Mouse (Mus musculus): ENCODE results near the gene Mdk. TPM values are rescaled to one million over a fixed set of nuclear protein-coding genes. Genes with fewer than 3 reads are reported as not detected.
A peak's percentile ranks its signal among the peaks of the same experiment; 100 is the strongest.

Gene Mdk
- polyA plus RNA-seq, 1 experiment from 2014 or later: 1,127 TPM

GRCm38 (mm10) chr2:91931328-91932159 is 553 bp downstream of the Mdk start:
- DNase-seq (ENCODE audit: low spot score): peak; percentile 89
- ATAC-seq (ENCODE audit: insufficient read depth, low FRiP score, low TSS enrichment): peak; percentile 78
- peak overlapping the region; percentile 79 for H3K4me3 ChIP-seq (ENCODE audit: low read depth, low read length)
- peak overlapping the region; percentile 91 for H3K27ac ChIP-seq (ENCODE audit: low read depth, low read length)
- H3K4me1 ChIP-seq (ENCODE audit: control insufficient read depth, insufficient read depth, low read length): peaks cover 37% of the 10 kb centered on the region
- WGBS: under 1% methylated on average over 45 of the region's 50 CpGs
- H3K4me2 ChIP-seq (ENCODE audit: low read depth): peak overlapping the region; percentile 66
- no peaks in the 10 kb centered on the region for H3K27me3 ChIP-seq (ENCODE audit: control insufficient read depth, insufficient read depth, low read length)
- H3K9ac ChIP-seq (ENCODE audit: low read length): peak overlapping the region; percentile 99
- no peaks in the 10 kb centered on the region for H3K9me3 ChIP-seq (ENCODE audit: control insufficient read depth, low read length)
- H3K36me3 ChIP-seq (ENCODE audit: control insufficient read depth, insufficient read depth, low read length): peaks cover 3% of the 10 kb centered on the region; the same call in 1 of the 2 replicates

- Histone ChIP-seq H3K36me3 (ENCODE audit: control insufficient read depth, insufficient read depth, low read length) (peaks cover 3% of the 10 kb centered on the region; the same call in 1 of the 2 replicates), H3K4me2 (ENCODE audit: low read depth) (peak overlapping the region; percentile 66), H3K9ac (ENCODE audit: low read length) (peak overlapping the region; percentile 99), H3K4me3 (ENCODE audit: low read depth, low read length) (peak overlapping the region; percentile 79), H3K9me3 (ENCODE audit: control insufficient read depth, low read length) (no peaks in the 10 kb centered on the region), H3K27me3 (ENCODE audit: control insufficient read depth, insufficient read depth, low read length) (no peaks in the 10 kb centered on the region), H3K27ac (ENCODE audit: low read depth, low read length) (peak overlapping the region; percentile 91), H3K4me1 (ENCODE audit: control insufficient read depth, insufficient read depth, low read length) (peaks cover 37% of the 10 kb centered on the region)
- DNase-seq (ENCODE audit: low spot score): peak; percentile 61
- no peak for ATAC-seq (ENCODE audit: insufficient read depth, low FRiP score, low TSS enrichment)
- under 1% methylated on average over 23 of the region's 23 CpGs for WGBS
Observed at GRCm38 (mm10) chr2:91930761-91931291, 1.3 kb downstream of the Mdk start.

- peaks cover 37% of the 10 kb centered on the region for H3K4me1 ChIP-seq (ENCODE audit: control insufficient read depth, insufficient read depth, low read length)
- 0 out of 2 replicates have a peak, but pooled peaks cover 3% of the 10 kb centered on the region for H3K27me3 ChIP-seq (ENCODE audit: control insufficient read depth, insufficient read depth, low read length)
- peak overlapping the region; percentile 66 for H3K4me2 ChIP-seq (ENCODE audit: low read depth)
- no peak for ATAC-seq (ENCODE audit: insufficient read depth, low FRiP score, low TSS enrichment)
- H3K27ac ChIP-seq (ENCODE audit: low read depth, low read length): peak overlapping the region; percentile 31; the same call in 1 of the 2 replicates
- H3K9ac ChIP-seq (ENCODE audit: low read length): peak overlapping the region; percentile 99
- peak overlapping the region; percentile 79 for H3K4me3 ChIP-seq (ENCODE audit: low read depth, low read length)
- DNase-seq (ENCODE audit: low spot score): peak; percentile 84
- no peaks in the 10 kb centered on the region; the same call in 1 of the 2 replicates for H3K36me3 ChIP-seq (ENCODE audit: control insufficient read depth, insufficient read depth, low read length)
- H3K9me3 ChIP-seq (ENCODE audit: control insufficient read depth, low read length): no peaks in the 10 kb centered on the region
- WGBS: 8% methylated on average over 12 of the region's 12 CpGs
Observed at GRCm38 (mm10) chr2:91929936-91930335, 2.2 kb downstream of the Mdk start.

- no peaks in the 10 kb centered on the region; the same call in 1 of the 2 replicates for H3K36me3 ChIP-seq (ENCODE audit: control insufficient read depth, insufficient read depth, low read length)
- DNase-seq (ENCODE audit: low spot score) (no peak), ATAC-seq (ENCODE audit: insufficient read depth, low FRiP score, low TSS enrichment) (no peak)
- no peak overlapping the region; the same call in 1 of the 2 replicates for H3K27ac ChIP-seq (ENCODE audit: low read depth, low read length)
- WGBS: 54% methylated on average over 3 of the region's 3 CpGs
- H3K27me3 ChIP-seq (ENCODE audit: control insufficient read depth, insufficient read depth, low read length): 0 out of 2 replicates have a peak, but pooled peaks cover 3% of the 10 kb centered on the region
- H3K9me3 ChIP-seq (ENCODE audit: control insufficient read depth, low read length): no peaks in the 10 kb centered on the region
- H3K4me3 ChIP-seq (ENCODE audit: low read depth, low read length): peak overlapping the region; percentile 79
- H3K4me2 ChIP-seq (ENCODE audit: low read depth): peak overlapping the region; percentile 66
- H3K9ac ChIP-seq (ENCODE audit: low read length): peak overlapping the region; percentile 51; the same call in 1 of the 2 replicates
- peaks cover 34% of the 10 kb centered on the region for H3K4me1 ChIP-seq (ENCODE audit: control insufficient read depth, insufficient read depth, low read length)
Observed at GRCm38 (mm10) chr2:91929455-91929854, 2.6 kb downstream of the Mdk start.

- Histone ChIP-seq H3K27ac (ENCODE audit: low read depth, low read length) (no peak overlapping the region), H3K4me3 (ENCODE audit: low read depth, low read length) (no peak overlapping the region; the same call in 1 of the 2 replicates), H3K36me3 (ENCODE audit: control insufficient read depth, insufficient read depth, low read length) (no peaks in the 10 kb centered on the region; the same call in 1 of the 2 replicates), H3K9ac (ENCODE audit: low read length) (no peak overlapping the region; the same call in 1 of the 2 replicates), H3K9me3 (ENCODE audit: control insufficient read depth, low read length) (no peaks in the 10 kb centered on the region), H3K27me3 (ENCODE audit: control insufficient read depth, insufficient read depth, low read length) (peaks cover 4% of the 10 kb centered on the region), H3K4me2 (ENCODE audit: low read depth) (no peak overlapping the region; the same call in 1 of the 2 replicates), H3K4me1 (ENCODE audit: control insufficient read depth, insufficient read depth, low read length) (peaks cover 28% of the 10 kb centered on the region)
- no peak for ATAC-seq (ENCODE audit: insufficient read depth, low FRiP score, low TSS enrichment)
- WGBS: 66% methylated on average over 23 of the region's 23 CpGs
- DNase-seq (ENCODE audit: low spot score): no peak
Observed at GRCm38 (mm10) chr2:91928534-91929350, 3.4 kb downstream of the Mdk start.

GRCm38 (mm10) chr2:91927826-91928533 is 4.1 kb downstream of the Mdk start:
- Histone ChIP-seq H3K4me3 (ENCODE audit: low read depth, low read length) (no peak overlapping the region; the same call in 1 of the 2 replicates), H3K9me3 (ENCODE audit: control insufficient read depth, low read length) (no peaks in the 10 kb centered on the region), H3K4me2 (ENCODE audit: low read depth) (no peak overlapping the region; the same call in 1 of the 2 replicates), H3K27ac (ENCODE audit: low read depth, low read length) (no peak overlapping the region), H3K9ac (ENCODE audit: low read length) (no peak overlapping the region), H3K4me1 (ENCODE audit: control insufficient read depth, insufficient read depth, low read length) (peaks cover 23% of the 10 kb centered on the region), H3K27me3 (ENCODE audit: control insufficient read depth, insufficient read depth, low read length) (peaks cover 12% of the 10 kb centered on the region), H3K36me3 (ENCODE audit: control insufficient read depth, insufficient read depth, low read length) (no peaks in the 10 kb centered on the region; the same call in 1 of the 2 replicates)
- WGBS: 39% methylated on average over 34 of the region's 34 CpGs
- DNase-seq (ENCODE audit: low spot score): peak; percentile 86
- ATAC-seq (ENCODE audit: insufficient read depth, low FRiP score, low TSS enrichment): no peak

- ATAC-seq (ENCODE audit: insufficient read depth, low FRiP score, low TSS enrichment) (no peak), DNase-seq (ENCODE audit: low spot score) (no peak)
- H3K36me3 ChIP-seq (ENCODE audit: control insufficient read depth, insufficient read depth, low read length): no peaks in the 10 kb centered on the region; the same call in 1 of the 2 replicates
- H3K4me3 ChIP-seq (ENCODE audit: low read depth, low read length): no peak within 1 kb of the TSS
- 91% methylated on average over 3 of the region's 3 CpGs for WGBS
- H3K27me3 ChIP-seq (ENCODE audit: control insufficient read depth, insufficient read depth, low read length): peaks cover 22% of the 10 kb centered on the region
- H3K9ac ChIP-seq (ENCODE audit: low read length): no peak within 1 kb of the TSS
- peaks cover 17% of the 10 kb centered on the region for H3K4me1 ChIP-seq (ENCODE audit: control insufficient read depth, insufficient read depth, low read length)
- H3K9me3 ChIP-seq (ENCODE audit: control insufficient read depth, low read length): no peaks in the 10 kb centered on the region
- H3K4me2 ChIP-seq (ENCODE audit: low read depth): no peak within 1 kb of the TSS; the same call in 1 of the 2 replicates
- H3K27ac ChIP-seq (ENCODE audit: low read depth, low read length): no peak within 1 kb of the TSS
Observed at GRCm38 (mm10) chr2:91926949-91927348, 5.1 kb downstream of the Mdk start, which contains the start of gene Chrm4. TSS of gene Chrm4 (plus strand) at chr2:91927249.

All from neural tube, embryonic 11.5 days (tissue).